Mouse (Mus musculus) kidney, adult 2 months (tissue): Measurements from ENCODE around the gene Thpo.

Source experiments
- CTCF ChIP-seq: fragments of 200-500 bp; conservative IDR thresholded peaks from 2 replicates; pipeline ENCODE4 v1.5.1; 2011; ENCODE audit warnings: low read depth, mild to moderate bottlenecking, control low read depth, low read length, moderate library complexity, mixed read lengths; ENCODE audit not compliant: insufficient read depth, insufficient read length
- POLR2A ChIP-seq: fragments of 200-500 bp; IDR thresholded peaks from one replicate; pipeline ENCODE4 v1.6.1; 2011; ENCODE audit warnings: low read depth, low read length, control low read depth

DNA sequence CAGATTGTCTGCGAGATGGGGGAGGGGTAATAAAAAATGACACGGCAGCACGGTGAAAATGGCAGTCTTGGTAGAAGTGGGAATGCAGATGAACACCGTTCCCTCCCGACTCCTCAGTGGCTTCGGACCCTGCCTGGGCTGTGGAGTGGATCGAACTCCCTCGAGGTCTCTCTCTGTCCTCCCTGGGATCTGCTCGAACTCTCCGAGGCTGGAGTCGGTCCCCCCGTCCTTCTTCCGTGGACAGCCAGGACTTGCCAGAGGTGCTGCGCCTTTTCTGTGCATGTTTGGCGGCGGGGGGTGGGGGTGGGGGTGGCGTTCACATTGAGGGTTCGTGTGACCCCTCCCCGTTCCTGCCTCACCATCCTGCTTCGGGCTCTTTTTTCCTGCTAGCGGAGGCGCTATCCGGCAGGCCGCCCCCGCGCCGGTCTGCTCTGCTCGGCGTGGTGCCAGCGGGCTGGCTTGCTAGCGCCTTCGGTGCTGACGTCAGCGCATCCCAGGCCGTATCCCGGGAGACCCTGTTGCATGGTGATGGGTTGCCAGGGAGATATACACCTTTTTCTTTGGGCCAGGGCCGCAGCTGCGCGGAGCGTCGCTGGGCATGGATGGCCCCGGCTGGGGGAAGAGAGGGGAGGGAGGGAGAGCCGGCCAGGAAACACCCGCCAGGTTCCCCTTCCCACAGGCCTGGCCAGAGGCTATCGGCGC lies 38.5 kb downstream of the Thpo start:
- no peak for TF ChIP-seq CTCF
- no peak for TF ChIP-seq POLR2A
